Mouse (Mus musculus) adrenal gland, adult 18-20 months (tissue): Measurements from ENCODE around the gene Nfe2l2. TPM values are rescaled to one million over a fixed set of nuclear protein-coding genes. Genes with fewer than 3 reads are reported as not detected.

Experiments
- DNase-seq, 2 experiments: peaks; one replicate each; pipeline ENCODE4 v3.0.0; 2021 to 2022; ENCODE audit warnings: low spot score in 2 of 2
- microRNA-seq, 2 experiments: library from miRNA; unstranded; fragments of <30 nt; microRNA quantifications; one replicate each; pipeline ENCODE4 v1.2.0; 2021; ENCODE audit warnings: borderline number of aligned reads in 2 of 2
- total RNA-seq, 2 experiments: library from RNA; stranded (reverse); gene quantifications; 1 replicate in 1 of 2; 2 replicates in 1 of 2; pipeline ENCODE4 v1.2.3; 2021

The Nfe2l2 gene
- total RNA-seq, 2 experiments from 2014 or later: 102 to 116 TPM

GRCm38 (mm10) chr2:75626597-75627440 lies 77.6 kb downstream of the Nfe2l2 start:
- no peak for DNase-seq

Small RNA genes lying within 50 kb of the gene (microRNA-seq; reads per million reads assigned to microRNA genes)
- gene Gm24574: 0 reads per million in 2 experiments

Other genes with a start within 250 kb of the Nfe2l2 start
- gene Hnrnpa3, start 45.4 kb downstream of the Nfe2l2 start, total RNA-seq: 100 to 1,000 TPM; 323 to 382 TPM
- 10 to 100 TPM; 28.4 to 34.1 TPM for gene Agps, start 127.5 kb upstream of the Nfe2l2 start, total RNA-seq
- gene Ttc30b, start 233.9 kb upstream of the Nfe2l2 start, total RNA-seq: 10 to 100 TPM; 12.3 to 12.6 TPM